Mouse (Mus musculus): ENCODE measurements around the gene Scg5. TPM values are rescaled to one million over a fixed set of nuclear protein-coding genes. Genes with fewer than 3 reads are reported as not detected.

Scg5 gene
- total RNA-seq, 2 experiments from 2014 or later, result 348 to 364 TPM

DNA sequence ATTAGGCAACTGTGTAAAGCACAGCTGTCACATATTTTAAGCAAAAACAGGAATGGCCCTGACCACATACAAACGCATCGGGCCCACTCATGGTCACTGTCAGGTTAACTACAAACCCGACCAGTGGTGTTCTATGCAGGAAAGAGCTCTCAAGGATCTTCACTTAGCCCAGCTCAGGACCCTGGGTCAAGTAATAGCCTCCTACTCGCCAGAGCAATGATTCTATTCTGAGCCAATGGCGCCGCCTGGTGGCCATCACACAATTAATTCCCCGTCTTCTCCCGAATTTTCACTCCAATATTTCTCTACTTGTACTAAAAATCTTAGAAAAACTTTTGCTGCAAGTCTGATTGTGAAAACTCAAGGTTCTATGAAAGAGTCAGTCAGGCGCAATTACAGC is 21.3 kb downstream of the Scg5 start:
- DNase-seq (ENCODE audit: low spot score in 2 of 2), result peak; percentile 63 to 65

DNA sequence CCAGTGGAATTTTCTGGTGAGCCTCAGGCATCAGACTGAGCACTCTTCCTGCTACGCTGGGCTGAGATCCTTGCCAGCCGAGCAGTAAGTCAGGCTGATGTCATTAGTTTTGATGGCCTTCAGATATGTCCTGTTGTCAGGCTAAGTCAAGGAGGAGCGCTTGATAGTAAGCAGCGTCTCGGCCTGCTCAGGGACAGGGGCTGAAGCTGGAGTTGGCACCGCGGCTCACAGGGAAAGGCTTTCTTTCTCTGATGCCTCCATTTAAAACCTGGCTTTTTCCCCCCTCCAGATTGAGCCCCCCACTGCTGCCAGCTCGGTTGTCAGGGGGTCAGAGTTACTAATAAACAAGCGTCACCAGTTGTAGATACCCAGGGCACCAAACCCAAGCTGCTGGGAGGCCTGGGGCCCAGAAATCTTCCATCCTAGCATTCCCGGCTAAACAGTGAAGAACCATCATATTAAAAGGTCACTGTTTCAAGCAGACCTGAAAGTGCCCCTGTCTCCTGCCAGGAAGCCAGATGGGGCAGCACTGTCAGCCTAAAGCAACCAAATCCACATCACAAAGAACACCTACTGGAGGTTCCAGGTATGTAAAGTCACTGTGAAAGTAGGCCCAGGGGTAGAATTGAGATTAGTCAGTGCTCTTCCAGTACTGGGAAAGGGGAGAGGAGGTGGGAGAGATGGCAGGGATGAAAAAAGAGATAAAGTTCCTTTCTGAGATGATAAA is 21.9 kb downstream of the Scg5 start:
- no peak for DNase-seq (ENCODE audit: low spot score in 2 of 2)

DNA sequence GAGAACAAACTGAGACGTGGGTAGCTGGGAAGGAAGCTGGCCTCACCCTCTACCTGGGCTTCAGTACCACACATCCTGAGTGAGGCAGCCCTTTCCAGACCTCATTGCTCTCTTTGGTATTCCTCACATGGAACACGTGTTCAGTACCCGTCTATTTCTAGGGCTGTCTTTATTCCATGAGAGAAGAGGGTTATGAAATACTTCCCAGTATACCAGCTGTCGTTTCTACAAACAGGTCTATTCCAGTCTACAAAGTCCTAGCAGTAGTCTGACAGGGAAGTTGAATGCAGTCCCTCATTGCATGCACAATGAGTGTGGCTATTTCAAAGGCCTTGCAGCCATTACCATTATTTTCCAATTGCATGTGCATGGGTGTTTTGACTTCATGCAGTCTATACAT is 23.2 kb downstream of the Scg5 start:
- DNase-seq (ENCODE audit: low spot score in 2 of 2), result no peak

DNA sequence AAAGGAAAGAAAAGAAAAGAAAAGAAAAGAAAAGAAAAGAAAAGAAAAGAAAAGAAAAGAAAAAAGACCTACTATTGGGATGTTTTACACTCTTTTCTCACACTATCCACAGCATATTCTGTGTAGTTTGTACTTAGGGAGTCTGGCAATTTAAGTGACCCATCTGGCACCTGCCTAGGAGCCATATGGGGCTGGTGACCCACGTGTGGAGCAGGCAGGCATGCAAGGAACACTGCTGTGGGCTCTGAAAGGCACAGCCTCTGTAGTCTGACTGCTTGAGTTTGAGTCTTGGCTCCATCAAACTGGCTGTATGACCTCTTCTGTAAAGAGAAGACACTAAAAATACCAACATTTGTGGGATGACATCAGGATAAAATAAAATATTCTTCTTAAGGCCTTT is 25.2 kb downstream of the Scg5 start:
- no peak for DNase-seq (ENCODE audit: low spot score in 2 of 2)

DNA sequence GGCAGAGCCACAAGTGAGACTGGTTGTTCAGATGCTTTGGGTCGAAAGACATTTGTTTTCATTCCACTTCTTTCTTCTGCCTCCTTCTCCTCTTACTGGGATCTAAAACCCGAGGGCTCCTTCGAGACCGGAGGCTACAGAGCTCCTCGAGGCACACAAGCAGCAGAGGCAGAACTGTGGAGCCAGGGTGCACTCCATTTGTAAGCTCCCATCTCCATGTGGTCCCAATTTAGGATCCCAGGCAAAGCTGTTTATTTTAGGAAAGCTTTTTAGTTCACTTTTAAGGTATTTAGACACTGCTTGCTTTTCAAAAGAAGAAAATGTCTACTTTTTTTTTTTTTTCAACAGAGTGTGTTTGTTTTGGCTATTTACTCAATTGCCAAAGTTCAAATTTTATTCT is 28.1 kb downstream of the Scg5 start:
- no peak for DNase-seq (ENCODE audit: low spot score in 2 of 2)

DNA sequence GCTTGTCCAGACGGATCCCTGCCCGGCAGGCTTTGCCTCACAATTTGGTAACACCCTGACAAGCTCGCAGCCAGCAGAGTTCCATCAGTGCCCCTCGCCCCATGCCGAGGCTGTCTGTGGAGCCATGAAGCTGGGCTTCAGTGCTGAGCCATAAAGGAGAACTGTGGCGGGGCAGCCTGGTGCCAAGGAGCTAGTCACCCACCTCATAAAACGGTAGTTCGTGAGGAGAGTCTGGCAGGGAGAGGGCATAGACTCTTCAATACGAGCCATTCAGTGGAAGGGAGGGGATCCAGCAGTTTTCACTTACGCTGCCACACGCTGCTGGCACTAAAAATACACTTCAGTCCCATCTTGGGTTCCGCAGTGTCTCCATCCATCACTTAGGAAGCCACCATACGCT is 30.3 kb downstream of the Scg5 start:
- no peak for DNase-seq (ENCODE audit: low spot score in 2 of 2)

DNA sequence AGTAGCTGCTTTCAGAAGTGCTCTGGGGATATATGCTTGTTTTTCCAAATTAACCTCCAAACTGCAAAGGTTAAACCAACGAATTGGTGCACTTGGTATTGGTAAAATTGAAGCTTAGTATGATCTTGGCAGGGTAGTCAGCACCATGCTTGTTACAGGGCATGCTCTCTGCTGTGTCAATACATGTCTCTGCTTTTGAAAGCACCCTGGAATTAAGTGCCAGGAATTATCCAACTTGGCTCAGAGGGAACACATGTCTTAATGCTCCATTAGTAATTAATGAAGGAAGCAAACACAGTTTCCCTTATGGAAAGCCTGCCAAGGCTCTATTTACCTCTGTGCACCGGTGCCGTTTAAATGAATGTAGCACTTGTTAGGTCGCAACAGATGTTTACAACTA is 33.7 kb downstream of the Scg5 start:
- no peak for DNase-seq (ENCODE audit: low spot score in 2 of 2)

DNA sequence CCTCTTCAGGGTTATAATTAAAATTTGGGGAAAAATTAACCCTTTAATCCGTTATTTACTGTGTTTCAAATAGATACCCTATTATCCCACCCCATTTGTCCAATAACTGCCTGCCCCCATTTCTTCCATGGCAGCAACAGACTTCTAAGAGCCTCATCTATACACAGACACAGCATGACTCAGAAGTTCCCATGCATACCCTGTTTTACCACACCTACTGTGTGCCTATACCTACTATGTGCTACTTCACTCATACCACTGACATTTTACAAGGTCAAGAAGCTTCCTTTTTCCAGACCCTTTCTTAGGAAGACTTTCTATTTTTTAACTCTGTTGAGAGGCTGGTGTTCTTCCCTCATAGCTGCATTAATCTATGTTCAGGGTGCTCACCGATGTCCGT is 35.4 kb downstream of the Scg5 start:
- DNase-seq (ENCODE audit: low spot score in 2 of 2), result no peak

DNA sequence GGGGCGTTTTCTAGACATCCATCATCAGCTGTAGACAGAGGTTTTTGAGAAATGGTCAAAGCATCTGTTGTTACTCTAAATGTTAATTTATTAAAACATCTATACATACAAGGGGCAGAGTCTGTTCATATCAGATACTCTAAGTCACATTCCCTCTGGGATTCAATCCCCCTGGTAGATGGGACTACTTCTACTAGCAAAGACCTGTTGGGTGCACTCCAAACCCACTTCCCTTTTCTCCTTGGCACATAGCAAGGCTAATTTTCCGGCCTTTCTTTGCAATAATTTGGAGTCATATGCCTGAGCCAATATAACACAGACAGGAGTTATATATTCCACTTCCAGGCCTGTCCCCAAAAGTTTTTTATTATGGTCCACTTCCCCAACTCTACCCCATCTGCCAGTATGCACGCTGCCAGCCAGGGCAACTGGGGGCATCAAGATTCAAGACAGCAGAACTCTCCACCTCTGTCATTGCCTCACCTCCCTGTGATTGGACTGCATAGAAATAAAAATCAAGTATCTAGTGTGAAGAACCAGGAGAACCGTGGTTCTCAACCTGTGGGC is 40.0 kb downstream of the Scg5 start:
- no peak for DNase-seq (ENCODE audit: low spot score in 2 of 2)

DNA sequence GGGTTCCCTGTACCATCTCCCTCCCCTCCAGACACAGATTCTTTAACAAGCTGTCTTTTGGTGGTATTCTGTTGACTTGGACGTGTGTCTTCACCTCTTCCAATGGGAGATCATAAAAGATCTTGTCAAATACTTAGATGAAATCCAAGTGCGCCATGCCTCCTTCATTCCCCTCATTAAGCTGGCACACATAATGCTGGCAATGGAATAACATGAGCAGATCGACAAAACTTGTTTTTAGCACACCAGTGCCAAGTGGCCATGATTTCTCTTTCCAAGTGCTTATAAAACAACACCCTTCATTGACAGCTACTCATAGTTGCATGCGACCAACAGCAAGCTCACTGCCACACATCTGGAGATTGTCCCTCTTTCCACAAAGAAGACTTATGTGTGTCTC is 41.0 kb downstream of the Scg5 start:
- no peak for DNase-seq (ENCODE audit: low spot score in 2 of 2)

DNA sequence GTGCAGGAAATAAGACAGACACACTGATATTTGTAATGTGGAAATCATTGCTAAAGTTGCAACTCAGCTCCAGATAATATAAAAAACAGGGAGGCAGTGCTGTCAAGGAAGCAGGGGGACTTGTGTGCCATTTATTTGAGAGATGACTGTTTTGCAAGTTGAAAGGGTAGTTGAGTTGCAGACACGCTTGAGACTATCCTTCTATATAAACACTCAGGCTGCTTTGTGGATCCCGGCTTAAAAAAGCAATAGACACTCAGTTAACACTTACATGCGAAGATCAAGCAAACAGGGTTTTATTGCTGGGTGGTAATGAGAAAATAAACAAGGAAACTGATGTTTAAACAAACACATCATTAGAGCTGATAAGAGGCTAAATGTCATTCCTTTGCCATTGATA is 44.1 kb downstream of the Scg5 start:
- no peak for DNase-seq (ENCODE audit: low spot score in 2 of 2)

DNA sequence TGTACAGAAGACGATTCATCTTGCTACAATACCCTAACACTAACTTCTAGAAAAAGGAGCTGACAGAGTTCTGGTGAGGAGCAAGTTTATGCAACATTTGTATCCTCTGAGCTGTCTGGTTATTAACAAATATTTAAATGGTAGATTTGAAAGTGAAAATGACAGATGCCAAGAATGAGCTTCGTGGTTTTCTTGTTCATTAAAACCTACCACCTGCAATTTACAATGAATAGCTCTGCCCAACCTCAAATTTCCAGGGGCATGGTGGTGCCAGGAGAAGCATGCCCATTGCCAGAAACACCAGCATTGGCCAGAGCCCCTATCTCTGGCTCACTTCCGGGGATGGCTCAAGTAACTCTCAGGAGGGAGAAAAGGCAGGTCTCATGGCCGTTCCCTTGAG is 47.4 kb downstream of the Scg5 start:
- DNase-seq (ENCODE audit: low spot score in 2 of 2), result no peak

DNA sequence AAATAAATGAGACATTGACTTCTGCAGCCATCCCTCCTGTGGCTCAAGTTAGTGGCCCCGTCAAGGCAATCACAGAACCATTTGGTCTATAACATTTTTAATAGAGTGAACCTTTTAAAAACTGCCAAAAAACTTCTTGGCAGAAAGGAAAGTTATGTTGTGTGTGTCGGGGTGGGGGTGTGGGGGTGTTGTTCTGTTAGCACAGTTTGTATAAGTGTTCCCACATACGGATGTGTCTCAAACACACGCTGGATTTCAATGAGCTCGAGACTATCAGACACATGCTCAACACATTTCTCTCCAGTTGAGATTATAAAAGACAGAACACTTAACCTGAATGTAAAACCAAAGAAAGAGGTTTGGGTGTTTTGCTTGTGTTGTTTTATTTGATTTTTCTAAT is 47.8 kb downstream of the Scg5 start:
- DNase-seq (ENCODE audit: low spot score in 2 of 2), result peak in 1 of 2 experiments; percentile 37

DNA sequence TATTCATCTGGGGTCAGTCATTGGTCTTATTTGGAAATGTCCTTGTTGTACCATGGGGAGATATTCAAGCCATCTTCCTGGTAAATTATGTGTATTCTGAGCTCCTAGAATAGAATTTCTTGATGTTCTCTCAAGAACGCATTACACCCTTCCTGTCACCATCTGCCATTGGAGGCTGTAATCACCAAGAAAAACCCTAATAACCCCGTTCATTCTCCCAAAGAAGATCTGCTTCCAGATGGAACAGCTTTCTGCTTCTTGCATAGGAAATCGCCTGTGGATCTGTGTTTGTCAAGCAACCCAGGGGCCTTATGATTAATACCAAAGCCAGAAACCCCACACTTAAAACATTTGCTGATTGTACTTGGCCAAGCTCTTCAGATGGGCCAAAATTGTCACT is 49.6 kb downstream of the Scg5 start:
- DNase-seq (ENCODE audit: low spot score in 2 of 2), result peak in 1 of 2 experiments; percentile 51

DNA sequence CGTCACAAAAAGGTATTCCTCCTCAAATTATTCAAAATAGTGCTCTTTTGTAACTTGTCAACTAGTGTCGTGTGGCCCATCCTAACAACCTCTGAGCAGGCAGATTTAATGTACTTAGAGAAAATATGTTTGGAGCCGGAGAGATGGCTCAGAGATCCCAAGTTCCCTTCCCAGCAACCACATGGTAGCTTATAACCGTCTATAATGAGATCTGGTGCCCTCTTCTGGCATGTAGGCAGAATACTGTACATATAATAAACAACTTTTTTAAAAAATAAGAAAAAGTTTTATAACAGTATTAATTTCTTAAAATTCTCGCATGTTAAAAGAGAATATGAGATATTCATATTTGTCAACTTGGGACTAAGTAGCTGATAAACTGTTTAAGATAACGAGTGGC is 50.9 kb downstream of the Scg5 start:
- DNase-seq (ENCODE audit: low spot score in 2 of 2), result no peak

DNA sequence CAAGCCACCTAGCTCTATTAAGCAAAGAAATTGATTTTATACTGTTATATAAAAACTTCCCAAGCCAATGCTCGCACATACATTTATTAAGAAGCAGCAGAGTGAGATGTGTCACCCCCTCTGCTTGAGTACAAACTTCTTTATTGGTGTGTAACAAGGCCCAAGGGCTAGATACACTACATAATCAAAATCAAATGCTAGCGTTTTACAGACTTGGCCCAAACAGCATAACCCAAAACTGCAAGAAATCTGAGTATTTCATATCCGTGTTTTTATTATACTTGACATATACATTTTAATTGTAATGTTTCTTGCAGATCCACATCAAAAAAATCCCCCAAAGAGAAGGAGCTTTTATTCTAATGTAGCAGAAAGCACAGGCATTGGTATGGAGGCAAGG is 52.6 kb downstream of the Scg5 start:
- DNase-seq (ENCODE audit: low spot score in 2 of 2), result no peak

DNA sequence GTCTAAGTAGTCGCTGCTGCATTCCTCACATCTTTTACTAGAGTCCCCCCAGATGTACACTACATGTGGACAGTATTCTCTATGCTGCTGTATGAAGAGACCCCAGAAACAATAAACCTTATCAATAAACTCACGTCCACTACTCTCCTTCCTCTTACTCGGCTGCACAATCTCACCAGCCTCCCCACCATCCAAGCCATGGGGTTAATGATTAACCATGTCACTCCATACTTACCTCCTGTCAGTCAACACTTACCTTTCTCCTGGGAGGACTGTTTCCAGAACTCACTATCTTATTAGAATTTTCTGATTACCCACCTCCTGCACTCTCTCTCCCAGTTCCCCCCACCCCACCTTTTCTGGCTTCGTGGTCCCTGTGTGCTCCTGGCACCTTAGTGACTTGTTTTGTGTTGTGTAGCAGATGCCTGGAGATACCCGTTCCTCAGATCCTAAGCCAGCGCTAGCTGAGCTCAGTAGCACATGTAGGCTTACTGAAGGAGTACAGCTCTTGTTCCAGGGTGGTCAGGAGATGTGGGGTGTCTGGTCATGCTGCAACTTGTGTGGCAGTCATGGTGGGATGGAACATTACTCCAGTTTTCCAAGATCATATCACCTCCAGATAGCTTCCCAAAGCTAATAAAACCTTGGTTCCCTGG is 54.6 kb downstream of the Scg5 start:
- DNase-seq (ENCODE audit: low spot score in 2 of 2), result no peak

DNA sequence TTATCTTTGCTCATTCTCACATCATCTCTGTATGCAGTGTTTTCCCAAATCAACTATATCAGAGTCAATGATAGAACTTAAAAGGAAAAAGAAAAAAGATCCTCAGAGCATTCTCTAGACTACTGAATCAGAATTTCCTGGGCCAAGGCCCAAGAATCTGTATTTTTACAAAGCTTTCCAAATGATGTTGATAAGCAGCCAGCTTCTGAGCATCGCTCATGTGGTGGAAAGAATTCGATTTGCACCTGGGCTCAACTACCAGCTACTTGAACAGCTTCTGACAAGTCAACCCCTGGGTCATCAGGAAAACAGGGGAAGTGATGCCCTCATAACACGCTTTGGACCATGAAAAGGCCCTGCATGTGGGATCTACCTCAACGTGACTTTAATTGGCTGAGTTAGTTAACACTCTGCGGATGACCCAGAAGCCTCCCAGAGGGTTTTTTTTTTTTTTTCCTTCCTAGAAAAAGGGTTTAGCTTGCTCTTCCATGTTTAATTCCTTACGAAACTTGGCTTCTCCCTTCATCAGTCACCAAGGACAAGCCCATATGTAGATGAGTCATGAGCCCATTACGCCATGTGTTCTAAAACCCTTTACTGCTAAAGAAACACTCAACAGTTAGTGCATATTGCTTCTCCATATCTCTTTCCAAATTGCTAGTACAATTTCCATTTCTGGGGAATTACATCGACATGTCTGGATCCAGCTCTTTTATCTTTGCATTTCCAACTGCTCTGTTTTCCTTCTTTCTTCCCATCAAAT is 60.2 kb downstream of the Scg5 start:
- DNase-seq (ENCODE audit: low spot score in 2 of 2), result no peak

DNA sequence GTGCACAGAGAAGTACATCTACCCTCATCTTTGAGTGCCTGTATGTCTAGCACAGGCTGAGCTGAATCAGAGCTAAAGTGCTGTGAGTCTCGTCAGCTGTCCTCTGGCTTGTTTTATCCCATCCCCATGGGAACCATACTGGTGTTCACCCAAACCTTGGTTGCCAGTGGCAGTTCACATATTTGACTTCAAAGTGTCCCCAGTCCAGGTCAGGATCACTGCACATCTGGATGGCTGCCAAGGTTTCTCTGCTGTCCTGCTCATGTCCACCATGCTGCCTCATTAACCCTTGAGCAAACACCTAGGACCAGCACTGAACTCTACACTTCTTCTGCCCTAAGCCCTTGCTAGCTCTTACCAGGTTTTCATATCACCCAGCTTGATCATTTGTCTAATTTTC is 63.0 kb downstream of the Scg5 start:
- no peak for DNase-seq (ENCODE audit: low spot score in 2 of 2)

DNA sequence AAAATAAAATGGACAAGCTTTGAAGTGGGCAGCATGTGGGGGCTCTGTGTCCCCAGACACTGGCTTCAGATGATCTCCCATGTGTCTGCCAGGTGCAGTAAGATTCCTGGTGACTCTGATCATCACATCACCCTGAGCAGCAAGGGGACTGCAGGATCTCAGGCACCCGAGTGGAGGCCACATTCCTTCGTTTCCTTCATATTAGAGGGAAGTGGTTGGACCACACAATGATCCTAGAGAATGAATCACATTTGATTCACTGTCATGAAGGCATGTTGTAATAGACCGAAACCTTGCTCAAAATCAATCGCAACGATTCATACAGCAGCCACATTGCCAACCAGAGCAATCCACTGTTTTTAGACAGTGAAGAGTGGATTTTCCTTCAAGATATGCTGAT is 64.0 kb downstream of the Scg5 start:
- no peak for DNase-seq (ENCODE audit: low spot score in 2 of 2)

DNA sequence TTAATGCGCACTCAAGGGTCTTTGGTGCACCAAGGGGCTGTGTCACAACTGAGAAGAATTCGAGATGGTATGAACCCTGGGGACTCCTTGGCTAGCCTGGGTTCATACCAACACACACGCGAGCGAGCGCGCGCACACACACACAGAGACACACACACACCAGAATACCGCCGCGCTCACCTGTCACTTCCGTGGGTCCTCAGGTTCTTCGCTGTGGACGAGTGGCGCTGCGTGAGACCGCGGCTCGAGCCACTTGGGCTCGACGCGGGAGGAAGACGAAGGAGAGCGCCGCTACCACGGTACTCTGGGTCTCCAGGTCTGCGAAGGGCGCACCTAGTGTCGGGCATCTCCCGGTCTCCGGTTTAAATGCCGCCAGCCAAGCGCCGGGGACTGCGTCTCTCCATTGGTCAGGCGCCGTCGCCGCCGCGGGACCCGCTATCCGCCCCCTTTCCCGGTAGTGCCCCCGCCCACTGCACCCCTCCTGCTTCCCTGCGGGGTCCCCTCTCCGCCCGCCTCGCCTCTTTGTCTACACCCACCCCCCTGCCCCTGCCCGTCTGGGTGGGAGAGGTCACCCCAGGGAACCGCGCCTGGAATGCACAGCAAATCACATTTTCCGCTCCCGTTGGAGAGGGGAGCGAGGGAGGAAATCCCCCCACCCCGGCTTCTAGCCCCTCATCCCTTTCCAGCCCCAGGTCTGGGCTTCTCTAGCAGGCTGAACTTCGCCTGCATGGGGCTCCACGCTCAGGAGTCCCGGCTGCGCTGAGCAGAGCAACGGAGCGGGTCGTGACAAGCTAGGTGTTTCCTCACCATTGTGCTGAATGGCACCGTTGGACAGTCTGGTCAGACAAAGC is 70.4 kb downstream of the Scg5 start, which contains the start of gene Grem1:
Grem1 (minus strand) TSS at position 336 of the 851 bp plus-strand sequence.
- DNase-seq (ENCODE audit: low spot score in 2 of 2), result no peak
